Mouse (Mus musculus) urinary bladder, postnatal 25 days (tissue): ENCODE measurements around the gene Atp12a.

Source experiments
- DNase-seq: peaks from one replicate; pipeline ENCODE4 v3.0.0; 2022; ENCODE audit warnings: low spot score

The Atp12a gene

DNA sequence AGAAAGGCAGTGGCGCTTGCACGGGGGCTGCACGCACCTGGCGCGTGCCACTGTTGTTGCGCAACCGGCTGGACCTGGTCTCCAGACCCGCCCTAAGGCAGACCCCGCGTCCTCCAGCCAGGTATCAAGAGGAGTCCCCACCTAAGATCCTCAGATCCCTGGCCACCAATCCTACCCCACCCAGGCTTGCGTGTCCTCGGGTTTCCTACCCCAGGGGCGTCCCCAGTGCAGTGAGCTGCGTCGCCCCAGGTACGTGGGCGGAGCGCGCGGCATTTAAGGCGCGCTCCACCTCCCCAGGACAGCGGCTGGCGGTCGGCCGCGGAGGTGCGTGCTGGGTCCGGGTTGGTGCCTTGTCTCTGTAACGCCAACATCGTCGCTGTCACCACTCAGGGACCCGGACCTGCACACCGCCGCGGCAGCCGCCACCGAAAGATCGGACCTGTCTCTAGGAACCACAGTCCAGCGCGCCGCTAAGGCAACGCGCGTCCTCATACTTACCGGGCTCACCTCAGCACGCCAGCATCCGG is at the start of gene Atp12a:
Gene Atp12a (plus strand): TSS at position 358 of the 527 bp plus-strand sequence.
- DNase-seq = no peak

DNA sequence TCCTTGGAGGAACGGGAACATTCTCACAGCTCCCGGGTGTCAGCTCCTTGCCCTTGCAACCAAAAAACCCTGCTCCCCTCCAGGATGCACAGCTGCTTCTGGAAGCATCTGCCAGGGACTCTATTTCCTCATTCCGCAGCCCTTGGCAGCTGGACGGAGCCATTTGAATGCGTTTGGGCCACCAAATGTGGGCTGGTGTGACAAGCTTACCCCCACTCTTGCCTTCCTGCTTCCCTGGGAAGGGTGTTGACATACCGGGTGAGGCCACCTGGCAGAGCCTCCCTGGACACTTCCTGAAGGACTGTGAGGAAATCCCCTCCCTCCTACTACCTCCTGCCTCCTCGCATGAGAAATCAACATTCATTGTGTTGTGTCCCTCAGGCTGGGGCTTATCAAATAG is 49.3 kb upstream of the Atp12a start:
- no peak for DNase-seq

DNA sequence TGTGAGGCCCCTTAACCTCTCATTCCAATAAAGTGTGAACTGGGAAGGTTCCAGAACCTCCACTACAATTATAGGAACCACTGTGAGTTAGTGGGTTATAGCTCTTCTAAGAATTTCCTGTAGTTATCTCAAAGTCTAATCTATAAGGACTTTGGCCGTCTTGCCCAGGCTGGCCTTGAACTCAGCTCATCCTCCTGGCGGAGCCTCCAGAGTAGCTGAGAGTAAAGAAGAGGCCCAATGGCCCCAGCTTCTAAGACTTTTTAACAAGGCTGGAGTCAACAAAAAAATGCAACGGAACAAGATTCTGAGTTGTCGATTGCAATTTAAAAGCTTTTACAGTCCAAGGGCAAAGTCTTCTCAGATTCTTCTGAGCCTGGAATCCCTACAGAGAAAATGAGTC is 48.5 kb upstream of the Atp12a start:
- DNase-seq = no peak

DNA sequence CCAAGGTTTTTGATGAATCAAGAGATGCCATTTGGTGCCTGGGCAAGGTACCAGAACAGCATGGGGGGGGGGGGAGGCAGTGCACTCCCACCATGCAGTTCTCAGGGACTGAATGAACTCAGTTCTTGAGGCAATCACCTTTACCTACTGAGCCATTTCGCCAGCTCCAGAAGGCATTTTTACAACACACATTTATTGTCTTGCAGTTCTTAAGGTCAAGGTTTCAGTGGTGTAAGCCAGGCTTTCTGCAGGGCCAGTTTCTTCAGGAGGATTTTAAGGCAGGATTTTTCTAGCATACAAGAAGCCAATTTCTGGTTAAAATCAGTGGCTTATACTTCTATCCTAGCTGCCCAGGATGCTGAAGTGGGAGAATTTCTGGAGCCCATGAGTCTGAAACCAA is 41.9 kb upstream of the Atp12a start:
- DNase-seq = no peak

DNA sequence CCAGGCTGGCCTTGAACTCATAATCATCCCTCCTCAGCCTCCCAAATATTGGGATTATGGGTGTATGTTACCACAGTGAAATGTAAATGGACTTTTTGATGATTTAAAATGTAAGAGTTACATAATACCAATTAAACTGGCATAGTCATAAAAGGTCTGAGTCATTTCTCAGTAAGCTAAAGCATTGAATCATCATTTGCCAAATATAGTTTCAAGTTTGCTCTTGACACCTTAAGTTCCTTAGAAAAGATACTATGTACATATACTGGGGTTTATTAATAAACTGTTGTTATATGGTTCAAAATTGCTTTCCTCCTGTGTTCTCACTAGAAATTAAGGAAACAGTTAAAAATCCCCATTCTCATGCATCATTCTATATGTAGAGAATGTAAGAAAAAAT is 39.8 kb upstream of the Atp12a start:
- DNase-seq = no peak

DNA sequence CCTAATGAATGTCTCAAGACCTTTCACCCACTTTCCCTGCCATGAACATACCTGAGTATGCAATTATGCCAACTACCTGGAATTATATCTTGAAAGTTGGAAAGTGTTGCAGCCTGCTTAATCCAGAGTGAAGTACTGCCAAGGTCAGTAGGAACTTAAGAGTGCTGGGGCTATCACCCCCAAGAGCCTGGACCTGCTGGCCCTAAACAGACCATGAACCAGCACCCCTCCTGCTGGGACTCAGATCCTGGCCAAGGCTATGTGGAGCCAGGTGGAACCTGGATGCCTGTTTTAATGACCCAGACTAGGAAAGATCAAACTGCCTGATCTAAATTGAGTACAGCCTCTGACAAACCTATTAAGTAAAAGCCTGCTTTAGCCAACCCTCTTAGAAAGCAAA is 31.2 kb upstream of the Atp12a start:
- no peak for DNase-seq

DNA sequence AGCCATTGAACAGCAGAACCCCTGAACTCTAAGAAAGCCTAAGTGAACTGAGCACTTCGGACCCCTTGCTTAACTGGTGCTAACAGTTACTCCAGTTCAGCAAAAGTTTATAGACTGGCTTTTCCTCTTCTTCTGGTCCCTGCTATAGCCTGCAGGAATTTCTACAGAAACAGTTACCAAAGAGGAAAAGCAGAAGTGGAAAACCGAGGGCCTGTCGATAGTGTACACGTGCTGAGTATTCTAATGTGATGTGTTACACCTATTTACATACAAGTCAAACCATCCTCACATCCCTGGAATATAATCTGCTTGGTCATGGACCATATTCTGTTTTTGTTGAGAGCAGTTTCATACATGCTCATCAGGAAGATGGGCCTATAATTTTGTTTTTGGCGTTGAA is 30.4 kb upstream of the Atp12a start:
- no peak for DNase-seq

DNA sequence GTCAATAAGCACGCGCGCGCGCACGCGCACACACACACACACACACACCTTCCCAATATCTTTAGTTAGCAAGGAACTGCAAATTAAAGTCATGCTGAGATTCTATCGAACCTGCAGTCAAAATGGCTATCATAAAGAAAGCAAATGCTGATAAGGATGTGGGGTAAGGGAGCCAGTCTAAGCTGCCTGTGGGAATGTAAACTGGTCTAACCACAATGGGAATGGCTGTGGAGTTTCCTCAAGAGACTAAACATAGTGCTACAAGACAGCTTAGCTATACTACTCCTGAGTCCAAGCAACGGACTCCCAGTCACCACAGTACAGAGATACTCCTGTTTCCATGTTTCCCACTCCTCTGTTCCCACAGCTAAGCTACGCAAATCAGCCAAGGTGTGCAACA is 28.8 kb upstream of the Atp12a start:
- no peak for DNase-seq

DNA sequence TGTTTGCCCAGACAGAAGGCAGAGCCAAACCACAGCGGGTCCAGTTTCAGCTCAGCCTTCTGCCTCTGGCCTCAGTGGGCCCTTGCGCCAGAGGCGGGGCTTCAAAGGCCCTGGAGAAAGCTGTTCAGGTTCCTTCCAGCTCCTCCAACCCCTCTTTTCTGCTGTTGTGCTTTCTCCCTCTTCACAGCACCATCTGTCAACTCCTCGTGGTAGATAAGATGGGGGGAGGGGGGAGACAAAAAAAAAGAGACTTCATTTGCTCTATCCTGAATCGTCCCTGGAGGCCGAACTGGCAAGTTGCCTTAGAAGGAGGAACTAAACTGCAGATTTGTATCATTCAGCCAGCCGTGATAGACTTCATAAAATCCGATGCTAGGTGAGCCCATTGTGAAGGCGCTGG is 27.8 kb upstream of the Atp12a start:
- no peak for DNase-seq

DNA sequence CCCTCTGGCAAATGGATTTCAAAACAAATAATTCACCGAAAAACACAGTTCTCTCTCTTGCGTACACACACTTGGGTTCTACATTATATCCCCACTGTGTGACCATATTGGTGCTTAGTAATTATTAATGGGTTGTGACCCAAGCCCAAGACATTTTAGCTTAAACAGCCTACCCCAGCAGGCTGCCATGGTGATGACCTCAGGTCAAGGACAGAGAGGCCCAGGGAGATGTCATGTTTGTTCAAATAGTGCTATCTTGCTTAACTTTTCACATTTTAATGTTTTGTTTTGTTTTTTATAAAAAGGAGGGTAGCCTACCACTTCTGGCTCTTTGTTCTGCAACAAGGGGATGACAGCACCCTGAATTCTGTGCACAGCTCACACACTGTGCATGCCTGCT is 27.2 kb upstream of the Atp12a start:
- DNase-seq = no peak

DNA sequence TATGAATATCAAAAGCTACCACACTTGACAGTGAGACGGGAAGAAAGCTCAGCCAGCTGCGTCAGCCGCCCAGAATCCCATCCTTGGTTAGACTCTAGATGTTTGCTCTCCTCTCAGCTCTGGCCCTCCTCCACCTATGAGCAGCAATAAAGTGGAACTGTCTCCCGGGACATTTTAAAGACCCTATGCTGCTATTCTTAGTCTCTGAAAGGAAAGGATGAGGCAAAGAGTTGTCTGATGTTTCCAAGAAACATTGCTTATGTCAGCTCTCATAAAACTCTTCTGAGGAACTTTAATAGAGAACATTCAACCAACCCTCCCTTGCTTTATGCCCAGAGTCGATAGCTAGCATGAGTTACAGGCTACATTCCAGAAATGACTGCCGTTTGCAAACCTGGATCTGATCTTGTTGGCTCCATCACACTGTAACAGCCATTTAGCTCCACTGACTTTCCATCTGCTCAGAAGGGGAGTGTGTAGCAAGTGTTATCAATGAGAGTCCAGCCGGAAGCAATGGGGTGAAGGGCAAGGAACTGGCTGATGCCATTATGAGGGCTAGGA is 25.9 kb upstream of the Atp12a start:
- no peak for DNase-seq

DNA sequence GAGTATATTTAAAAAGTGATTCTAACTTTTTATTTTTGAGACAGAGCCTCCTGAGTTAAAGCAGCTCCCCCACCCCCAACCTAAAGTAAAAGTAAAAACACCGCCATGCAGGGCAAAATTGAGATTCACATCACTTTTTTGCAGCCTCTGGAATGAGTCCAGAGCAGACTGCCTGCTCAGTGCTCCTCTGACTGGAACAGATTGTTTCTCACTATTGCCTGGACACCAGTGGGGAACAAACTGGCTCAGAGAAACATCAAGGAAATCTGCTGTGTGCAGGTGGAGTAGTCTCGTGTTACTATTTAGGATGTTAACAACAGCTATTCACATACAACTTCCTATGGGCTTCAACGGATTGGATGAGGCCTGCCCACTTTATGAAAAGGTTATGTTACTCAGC is 16.2 kb upstream of the Atp12a start:
- no peak for DNase-seq

DNA sequence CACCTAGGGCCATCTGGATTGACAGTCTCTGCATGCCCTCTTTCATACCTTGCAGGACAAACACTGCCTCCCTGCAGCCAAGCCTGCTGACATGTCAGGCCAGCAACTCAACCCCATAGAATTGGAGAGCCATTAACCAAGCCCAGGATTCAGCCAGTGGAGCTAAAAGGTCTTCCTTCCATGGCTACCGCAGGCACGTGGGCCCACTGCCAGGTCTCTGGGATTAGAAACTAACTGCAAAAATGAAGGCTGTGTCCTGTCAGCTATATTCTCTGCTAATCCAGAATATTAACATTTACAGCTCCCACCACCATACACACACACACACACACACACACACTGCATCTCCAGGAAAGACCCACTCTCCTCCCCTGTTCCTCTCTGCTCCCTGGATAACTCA is 15.3 kb upstream of the Atp12a start:
- DNase-seq = no peak

DNA sequence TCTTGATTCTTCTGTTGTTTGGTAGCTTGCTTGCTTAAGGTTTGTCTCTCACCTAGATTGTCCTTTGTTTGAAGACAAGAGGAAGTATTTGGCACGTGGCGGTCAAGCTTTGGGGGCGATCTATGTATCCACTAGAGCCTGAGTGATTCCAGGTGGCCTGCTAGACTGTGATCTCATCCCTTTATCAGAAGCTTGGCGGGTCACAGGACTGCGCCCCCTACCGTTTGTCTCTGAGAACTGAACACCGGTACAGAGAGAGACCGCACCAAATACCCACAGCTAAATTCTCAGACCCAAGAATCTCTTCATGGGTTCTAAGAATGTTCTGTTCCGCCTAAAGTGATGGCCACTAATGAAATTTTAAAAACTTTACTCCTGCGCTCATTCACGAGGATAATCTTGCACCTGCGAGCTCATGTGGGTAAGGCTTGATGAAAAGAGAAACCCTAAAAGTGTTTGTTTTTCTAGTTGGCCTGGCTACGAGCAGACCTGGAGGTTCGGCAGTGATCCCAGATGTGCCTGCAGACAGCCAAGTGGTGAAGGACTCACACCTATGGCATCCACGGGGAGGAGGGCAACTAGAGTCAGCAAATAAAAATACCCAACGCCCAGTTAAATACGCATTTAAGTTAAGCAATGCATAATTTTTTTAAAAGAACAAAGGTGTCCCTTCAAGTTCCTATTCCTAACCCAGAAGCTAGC is 12.8 kb upstream of the Atp12a start:
- peak; percentile 40 for DNase-seq

DNA sequence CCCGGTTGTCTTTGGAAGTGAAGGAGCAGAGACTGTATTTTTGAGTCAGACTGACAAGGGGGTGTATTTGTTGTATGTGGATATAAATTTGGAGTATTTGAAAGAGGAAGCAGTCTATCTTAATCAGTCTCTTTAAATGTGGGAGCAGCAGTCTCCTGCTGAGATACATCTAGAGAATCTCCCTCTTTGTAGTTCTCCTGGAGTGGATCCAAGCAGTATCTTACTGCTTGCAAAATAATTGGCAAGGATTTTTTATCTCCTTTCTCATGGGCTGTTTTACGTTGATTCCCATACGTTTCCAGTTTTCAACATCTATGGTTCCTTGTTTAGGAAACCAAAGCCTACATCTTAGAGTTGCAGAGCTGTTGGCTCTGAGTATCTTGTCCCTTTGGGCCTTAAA is 10.1 kb upstream of the Atp12a start:
- no peak for DNase-seq

DNA sequence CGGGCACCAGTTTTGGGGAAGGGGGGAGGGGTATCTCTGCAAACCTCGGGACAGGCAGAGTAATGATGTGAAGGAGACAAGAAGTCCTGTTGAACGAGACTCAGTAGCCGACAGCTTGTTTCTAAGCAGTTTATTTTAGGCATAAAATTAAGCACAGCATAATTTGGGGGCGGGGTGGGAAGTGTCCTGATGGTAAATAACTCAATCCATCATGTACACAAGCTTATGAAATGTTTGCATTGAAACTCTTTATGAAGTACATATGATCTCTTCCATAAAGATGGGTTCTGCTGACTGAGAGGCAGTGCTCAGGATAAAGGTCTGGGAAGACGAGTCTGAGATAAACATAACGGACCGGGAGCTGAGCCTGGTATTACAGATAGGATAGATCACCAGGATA is 9.5 kb upstream of the Atp12a start:
- no peak for DNase-seq

DNA sequence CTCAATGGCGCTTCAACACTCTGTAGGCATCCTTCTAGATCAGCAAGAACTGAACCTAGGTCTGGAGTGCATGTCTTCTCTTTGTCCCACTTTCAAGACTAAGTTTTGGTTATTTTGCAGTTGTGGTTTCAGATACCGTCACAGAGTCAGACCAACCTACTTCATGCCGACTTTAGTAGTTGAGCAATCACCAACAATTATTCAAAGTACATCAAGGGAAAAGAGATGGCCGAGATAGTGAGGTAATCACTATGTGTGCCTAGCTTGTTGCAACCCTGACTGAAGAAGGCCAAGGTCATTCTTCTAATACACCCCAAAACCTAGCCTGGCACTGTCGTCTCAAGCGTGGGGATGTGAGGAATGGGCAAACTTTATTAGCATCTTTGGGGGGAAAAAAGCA is 8.7 kb upstream of the Atp12a start:
- DNase-seq = no peak

DNA sequence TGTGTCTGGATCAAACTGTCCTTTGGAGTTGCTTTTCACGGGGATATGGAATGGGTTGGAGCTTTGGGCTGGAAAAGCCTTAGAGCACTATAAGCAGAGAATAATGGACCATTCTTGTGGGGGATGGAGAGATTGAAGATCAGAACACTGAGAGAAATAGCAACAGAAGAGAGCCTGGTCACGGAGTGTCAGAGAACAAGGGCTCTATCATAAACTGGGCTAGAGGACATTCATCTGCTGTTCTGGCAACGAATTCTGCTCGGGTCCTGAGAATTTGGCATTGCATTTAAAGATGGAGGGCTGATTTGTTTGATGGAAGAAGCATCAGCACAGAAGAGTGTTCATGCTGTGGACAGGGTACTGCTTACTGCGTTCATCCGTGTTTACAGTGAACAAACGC is 6.4 kb upstream of the Atp12a start:
- DNase-seq = no peak

DNA sequence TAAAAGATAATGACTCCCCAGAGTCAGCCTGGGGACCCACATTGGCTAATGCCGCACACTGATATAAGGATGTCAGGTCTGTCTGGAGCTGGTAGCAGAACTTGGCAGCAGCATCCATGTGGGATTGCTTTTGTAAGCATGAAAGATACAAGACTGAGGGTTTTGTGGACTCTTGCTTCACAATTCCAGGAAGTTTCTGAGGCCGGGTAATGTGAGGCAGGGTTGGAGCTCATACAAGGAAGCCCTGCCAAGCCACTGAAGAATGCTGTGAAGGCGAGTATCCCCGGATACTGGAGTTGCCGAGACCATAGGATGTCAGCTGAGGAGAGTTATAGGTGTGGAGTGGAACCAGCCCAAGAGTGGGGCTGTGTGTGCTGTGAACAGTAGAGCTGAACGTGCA is 5.7 kb upstream of the Atp12a start:
- no peak for DNase-seq

DNA sequence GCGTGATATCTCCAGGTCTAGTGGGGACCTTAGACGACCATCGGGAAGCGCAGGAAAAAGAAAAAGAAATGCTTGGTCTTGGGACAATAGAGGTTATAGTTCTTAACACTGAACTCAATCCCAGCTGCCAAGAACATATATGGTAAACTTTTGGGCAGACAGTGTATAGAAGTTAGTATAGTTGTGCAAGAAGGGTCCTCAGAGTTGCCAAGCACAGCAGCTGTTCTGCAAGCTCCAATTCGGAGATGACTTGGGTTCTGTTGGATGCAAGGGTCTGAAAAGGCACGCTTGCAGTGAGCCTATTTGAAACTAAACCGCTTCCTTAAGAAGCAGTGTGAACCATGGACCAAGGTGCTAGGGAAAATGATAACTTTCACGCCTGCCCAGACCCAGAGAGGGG is 424 bp downstream of the Atp12a start:
- DNase-seq = no peak

DNA sequence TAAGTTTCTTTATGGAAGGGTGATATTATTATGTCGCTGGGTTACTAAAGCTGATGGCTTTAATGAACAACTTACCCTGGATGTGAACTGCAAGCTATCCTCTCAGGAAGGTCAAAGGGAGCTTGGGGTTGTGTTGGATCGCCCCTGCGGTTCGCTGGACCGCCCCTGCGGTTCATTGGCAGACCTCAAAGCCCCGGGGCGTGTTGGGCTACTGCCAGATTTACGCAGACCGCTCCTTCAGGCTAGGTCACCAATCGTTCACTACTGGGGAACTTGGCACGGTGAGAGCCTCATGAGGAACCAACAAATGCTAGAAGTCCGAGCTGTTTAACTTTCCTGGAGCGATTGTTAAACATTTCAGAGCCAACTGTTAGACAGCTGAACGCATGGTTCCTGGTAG is 1.8 kb downstream of the Atp12a start:
- no peak for DNase-seq

DNA sequence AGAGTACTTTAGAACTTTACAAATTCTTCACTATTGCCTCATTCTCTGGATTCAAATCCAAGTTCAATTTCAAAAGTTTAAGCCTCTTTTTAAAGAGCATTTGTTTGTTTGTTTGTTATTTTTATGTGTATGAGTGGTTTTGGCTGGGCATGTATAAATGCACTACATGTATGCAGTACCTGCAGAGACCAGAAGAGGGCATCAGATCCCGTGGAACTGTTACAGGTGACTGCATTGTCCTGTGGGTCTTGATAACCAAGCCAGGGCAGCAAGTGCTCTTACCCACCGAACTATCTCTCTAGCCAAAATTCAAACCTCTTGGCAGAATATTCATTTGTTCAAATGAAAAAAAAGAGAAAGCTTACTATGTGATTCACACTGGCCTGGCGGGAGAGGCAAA is 4.0 kb downstream of the Atp12a start:
- no peak for DNase-seq

DNA sequence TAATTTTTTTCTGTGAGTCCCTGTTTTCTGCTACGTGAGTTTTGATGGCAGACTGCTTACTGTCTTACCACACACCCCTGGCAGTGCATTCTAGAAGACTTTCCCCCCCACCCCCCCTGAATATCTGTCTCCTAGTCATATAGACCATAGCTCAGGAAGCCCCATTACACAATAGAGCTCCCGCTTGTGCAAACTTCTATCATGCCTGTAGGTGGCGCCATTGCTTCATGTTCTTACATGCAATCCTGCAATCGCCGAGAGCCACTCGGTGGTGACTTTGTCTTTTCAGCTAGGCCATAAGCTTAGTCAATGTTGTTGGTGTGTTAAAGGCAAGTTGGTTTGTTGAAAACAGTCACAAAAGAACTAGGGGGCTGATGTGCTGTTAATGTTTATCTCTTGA is 10.9 kb downstream of the Atp12a start:
- peak; percentile 74 for DNase-seq

DNA sequence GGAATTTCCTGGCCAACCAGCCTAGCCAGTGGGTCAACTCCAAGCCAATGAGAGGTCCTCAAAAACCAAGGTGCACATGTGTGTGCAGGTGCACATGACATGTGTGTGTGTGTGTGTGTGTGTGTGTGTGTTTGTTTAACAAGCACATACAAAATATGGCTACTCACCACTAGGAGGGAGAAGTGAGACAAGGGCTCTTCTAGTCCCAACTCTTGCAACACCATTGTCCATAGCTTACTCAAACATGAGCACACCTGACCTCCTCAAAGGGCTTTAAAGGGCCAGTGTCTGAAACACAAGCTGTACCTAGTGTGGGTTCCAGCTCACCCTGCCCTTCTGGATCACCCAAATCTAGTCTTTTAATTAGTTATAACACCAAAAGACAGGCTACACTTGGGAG is 12.9 kb downstream of the Atp12a start:
- DNase-seq = no peak
